Mouse (Mus musculus) layer of hippocampus, postnatal 14 days (tissue): Measurements from ENCODE around the gene Cfap43. TPM values are rescaled to one million over a fixed set of nuclear protein-coding genes. Genes with fewer than 3 reads are reported as not detected.
"Not testable (repeated sequence)": the region's sequence is repeated elsewhere in the genome, so short reads cannot be mapped to it uniquely, and the experiment has no call there.

Source experiments
- DNase-seq, 2 experiments: peaks; one replicate each; pipeline ENCODE4 v3.0.0; 2021 to 2022; ENCODE audit warnings: low spot score in 2 of 2, mixed read lengths in 1 of 2
- total RNA-seq, 2 experiments: library from RNA; stranded (reverse); gene quantifications; 2 replicates each; pipeline ENCODE4 v1.2.3; 2021

The Cfap43 gene
- total RNA-seq, 2 experiments from 2014 or later, result 1.5 to 4.8 TPM

DNA sequence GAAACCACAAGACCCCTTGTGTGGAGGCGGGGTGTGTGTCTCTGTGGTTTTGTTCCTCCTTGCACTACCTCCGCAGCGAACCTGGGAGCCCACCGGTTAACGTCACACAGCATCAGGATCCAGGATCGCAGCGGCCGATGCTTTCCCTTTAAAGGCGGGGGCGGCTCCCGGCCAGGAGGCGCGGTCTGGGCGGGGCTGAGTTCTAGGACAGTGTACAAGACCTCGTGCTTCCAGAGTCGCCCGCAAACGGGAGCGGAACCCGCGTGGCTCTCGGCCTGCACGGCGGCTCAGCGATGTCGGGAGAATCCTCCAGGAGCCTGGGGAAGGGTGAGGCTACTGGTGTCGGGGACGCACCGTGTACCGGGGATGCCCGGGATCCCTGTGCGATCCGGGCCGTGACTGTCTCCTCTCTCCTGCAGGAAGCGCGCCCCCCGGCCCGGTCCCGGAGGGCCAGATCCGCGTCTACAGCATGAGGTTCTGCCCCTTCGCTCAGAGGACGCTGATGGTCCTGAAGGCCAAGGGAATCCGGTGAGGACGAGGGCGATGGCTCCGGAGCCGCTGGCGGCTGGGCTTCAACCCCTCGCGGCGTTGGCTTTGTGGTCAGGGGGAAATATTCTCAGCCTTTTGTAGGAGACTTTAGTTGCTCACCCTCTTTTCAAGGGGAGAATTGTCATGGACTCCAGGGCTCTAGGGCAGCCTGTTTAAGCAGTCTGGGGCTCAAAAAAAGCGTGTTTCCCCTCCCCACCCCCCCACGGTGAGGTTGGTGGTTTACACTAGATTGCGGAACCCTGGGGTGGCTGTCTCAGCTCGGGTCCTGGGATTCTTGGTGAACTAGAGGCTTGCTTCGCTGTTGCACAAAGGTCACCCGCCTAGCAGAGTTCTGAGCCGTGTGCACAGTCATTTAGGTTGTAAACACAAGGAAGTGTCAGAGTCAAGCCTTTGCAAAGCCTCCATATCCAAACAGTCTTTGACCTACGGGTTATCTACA is 64.0 kb downstream of the Cfap43 start, which contains the start of gene Gsto1:
Gene Gsto1 (plus strand): TSS at position 175 of the 988 bp plus-strand sequence.
- peak; percentile 82 to 89 for DNase-seq

DNA sequence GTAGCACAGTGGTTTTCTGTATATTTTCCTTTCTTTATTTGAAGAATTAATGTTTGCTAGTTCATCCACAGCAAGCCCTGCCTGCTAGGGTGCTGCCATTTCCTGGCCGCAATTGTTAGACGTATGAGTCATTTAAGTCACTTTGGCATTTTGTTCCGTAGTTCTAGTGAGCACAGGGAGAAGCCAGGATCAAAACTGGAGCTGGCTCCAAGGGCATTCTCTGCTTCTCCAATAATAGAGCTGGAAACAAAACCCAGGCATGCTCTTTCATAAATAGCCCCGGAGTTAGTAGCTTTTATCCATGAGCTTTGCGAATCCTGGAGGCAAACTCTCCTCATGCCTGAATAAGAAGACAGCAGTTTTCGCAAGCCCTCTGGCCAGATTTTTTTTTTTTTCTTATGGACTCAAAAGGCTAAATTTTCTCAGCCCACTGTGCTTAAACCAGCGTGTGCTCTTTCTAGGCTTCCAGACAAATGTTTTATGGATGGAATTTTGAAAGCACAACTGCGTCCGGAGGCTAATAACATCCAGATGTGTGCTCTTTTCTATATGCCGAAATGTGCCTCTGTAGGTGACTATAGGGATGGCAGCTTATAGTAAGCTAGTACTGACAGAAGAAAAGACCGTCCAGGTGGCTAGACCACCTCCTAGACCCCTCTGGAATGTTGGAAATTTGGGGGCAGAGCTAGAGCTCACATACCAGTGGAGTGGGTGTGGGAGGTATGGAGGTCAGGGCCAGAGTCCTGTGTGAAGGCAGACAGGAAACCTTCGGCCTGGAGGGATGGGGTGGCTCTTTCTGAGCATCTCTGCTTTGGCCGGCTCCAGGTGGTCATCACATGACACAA is 64.9 kb downstream of the Cfap43 start:
- DNase-seq, result no peak

DNA sequence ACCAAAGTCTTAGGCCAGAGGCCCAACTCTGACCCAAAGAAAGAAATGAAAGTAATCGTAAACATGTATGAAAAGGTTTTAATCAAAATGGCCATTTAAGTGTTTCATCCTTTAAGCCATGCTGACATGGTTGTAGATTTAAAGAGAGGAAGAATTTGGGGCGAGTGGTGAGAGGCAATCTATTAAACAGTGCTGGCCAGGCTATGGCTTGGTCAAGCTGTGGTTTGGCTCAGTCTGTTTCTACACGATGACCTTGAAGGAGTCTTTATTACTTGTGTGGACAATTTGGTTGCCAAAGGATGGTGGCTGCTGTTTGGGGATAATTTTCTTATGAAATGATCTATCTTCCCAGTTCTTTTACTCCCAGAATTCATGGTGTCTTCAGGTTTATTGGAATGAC is 66.0 kb downstream of the Cfap43 start:
- DNase-seq, result no peak

DNA sequence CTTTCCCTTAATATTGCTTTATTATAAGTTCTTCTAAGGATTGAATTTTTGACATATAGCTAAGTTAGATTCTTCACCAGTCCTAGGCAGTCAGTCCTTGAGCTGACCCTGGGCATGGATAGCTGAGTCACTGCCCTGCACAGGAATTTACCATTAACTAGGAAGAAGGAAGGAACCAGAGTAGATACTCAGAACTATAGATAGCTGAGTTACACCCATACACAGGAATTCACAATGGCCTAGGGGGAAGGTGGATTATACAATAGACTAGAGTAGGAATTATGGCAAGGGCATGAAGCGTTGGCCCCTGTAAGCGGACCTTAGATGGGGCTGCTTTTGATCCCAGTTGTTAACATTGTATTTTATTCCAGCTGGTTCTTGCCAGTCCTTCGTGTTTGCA is 67.0 kb downstream of the Cfap43 start:
- not testable (repeated sequence) for DNase-seq

DNA sequence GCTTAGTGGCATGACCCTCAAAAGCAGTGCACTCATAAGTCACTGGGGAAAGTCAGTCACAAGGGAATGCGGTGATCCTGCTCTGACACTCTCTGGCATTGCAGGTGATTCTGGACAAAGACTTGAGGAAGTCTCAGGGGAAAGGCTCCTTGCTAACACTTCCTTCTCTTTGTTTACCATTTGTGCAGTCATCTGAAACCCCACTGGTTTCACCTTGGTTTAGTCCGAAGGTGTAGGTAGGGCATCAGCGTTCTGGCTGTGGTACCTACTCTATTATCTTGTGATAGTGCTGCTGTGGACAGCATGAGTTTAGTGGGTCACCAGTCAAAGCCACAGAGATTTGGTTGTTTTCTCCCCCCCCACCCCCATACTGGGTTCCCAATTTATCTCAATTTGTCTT is 69.4 kb downstream of the Cfap43 start:
- no peak for DNase-seq

DNA sequence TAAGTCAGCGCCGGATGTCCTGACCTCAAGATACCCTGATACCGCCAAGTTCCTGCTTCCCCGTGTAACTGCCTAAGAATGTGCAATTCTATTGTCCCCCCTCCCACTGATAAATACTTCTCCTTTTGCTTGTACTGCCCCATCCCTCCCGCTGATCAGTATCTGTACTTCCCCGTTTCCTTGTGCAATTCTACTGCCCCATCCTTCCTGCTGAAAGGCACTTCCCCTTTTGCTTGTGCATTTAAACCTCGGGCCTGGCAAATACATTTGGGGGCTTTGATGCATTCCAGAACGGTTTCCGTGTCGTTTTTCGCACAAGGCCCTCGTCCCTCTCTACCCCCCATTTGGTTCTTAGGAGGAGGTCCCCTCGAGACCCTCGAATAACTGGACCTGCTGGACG is 77.9 kb downstream of the Cfap43 start:
- not testable (repeated sequence) for DNase-seq

DNA sequence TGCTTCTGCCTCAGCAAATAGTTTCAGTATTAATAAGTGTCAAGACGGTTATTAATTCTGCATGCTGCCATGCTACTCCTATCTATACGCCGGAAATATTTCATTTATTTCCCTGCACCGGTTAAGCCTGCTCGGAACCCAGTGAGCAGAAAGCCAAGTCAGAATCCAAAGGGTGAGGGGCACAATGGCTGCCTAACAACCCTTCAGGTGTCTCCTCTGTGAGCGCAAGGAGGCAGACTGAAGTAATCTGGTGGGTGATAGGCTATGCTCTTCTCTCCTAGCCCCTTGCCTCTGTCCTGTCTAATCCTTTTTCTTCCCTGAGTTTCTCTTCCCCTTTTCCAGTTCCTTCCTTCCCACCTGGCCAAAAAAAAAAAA is 81.6 kb downstream of the Cfap43 start:
- DNase-seq, result no peak

DNA sequence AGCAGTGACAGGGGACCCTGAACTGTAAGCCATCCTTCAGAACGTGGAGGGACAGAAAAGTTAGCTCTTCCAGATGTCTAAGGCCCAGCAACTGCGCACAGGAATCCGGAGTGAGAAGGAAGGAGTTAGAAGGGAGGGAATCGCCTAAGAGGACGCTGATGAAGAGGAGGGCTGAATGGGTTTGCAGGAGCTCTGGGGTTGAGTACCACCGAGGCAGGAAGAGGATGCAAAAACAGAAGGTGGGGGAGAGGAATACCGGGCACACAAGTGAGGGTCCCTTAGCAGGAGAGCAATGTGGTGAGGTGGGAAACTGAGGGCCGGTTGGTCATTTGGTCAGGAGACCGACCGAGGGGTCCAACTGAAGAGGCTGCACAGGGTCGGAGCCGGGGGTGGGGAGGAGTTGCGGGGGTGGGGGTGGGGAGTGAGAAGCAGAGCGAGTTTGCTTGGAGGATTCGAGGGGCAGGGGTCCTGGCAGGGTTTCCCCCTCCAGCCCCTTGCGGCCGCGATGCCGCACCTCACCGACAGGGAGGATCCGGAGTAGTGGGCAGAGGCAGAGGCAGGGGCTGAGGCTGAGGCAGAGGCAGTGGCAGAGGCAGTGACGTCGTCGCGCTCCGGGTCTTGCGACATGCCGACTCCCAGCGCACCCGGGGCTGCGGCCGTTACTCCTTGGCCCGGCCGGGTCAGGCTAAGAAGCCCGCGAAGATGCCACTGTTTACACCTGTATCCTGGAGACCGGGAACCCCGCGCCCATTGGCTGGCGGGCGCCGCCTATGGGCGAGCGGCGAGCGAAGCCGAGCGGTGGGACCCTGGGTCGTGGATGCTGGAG is 82.2 kb downstream of the Cfap43 start:
- peak; percentile 55 to 58 for DNase-seq

DNA sequence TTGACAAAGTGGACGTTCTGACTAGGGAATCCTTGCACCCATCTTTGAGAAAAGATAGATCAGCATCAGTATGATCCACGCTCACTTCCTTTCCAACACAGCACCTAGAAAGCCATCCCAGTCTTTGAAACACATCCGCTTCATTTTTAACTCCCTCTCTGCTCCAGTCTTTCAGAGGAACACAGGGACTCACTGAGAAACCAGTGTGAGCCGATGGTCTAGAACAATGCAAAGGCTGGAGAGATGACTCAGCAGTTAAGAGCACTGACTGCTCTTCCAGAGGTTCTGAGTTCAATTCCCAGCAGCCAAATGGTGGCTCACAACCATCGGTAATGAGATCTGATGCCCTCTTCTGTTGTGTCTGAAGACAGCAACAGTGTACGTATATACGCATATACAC is 83.3 kb downstream of the Cfap43 start:
- DNase-seq, result no peak

DNA sequence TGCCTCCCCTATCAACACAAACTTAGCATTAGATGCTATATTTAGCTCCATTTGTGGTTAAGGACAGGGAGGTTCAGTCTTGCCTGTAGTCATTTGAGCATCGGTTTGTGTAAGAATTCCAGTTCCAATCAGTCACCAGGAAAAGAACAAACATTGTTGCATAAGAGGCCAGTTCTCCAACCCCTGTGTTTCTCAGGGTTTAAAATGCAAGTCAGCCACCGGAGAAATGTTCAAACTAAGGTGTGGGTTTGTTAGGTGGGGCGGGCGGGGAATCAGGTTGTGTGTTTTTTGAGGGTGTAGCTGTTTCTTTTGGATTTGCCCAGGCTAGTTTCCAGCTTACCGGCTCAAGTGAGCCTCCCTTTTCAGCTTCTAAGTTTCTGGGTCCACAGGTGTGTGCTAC is 84.5 kb downstream of the Cfap43 start:
- DNase-seq, result no peak

DNA sequence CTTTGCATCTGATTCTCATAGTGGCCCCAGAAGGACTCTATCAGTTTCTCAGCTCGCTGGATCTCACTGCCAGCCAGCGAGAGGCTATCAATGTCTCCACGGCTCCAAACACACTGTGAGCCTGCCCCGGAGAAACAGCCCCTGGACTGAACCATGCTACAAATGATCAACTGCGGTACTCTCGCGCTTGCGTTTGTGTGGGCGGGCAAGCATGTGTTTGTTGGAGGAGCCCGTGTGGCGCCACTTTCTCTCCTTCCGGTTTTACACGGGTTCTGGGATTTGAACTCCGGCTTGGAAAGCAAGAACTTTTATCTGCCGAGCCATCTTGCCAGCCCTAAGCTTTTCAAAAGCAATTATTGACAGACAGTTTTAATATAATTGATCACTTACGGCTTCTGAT is 86.8 kb downstream of the Cfap43 start:
- DNase-seq, result no peak

DNA sequence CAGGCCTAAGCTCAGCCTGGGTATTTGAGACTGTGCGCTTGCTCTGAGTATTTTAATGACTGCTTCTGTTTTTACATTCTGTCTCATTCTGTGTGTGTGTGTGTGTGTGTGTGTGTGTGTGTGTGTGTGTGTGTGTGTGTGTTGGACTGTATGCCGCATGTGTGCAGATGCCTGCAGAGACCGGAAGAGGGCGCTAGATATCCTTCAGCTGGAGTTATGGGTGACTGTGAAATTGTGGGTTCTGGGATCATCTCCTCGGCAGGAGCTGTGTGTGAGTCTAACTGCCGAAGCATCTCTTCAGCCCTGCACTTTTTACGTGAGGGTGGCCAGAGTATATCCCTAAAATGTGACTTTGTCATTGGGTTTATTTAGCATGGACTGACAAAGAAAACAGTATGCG is 88.0 kb downstream of the Cfap43 start:
- no peak for DNase-seq

DNA sequence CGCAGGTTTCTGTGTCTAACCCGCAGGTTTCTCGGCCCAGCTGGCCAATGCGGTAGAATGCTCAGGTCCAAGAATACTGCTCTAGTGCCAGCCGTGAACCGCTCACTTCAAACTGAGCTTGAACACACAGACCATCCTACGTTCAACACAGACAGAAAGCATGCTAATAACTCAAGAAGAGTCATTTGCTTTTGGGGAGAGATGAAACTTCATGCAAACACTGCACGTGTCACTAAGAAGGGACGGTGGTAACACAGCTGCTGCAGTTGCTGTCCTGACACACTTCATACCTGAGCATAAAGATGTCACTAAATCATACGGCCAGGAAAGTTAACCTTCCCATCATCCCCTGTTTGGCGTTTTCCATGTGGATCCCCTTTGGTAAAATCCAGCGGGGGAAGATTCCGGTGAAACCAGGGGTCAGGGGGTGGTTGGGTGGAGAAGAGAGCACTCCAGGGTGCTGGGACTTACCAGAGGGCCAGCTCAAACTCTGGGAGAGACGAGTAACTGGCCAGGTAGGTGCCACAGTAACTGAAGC is 89.1 kb downstream of the Cfap43 start:
- no peak for DNase-seq

DNA sequence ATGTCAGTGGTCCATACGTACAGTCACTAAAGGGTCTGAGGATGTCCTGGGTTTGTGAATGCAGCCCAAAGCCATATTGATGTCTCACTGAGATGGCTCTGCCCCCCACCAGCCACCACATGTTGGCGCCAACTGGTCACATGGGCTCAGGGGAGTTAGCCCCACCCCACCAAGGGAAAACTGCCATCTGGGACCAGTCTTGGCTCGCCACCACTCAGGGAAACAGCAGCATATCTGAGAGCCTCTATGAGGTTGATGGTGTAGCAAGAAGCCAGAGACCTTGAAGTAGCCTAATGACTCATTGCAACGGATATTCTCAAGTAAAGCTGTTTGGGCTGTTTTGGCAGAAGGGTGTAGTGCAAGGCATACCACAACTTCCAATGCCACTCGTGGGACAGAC is 95.1 kb downstream of the Cfap43 start:
- DNase-seq, result no peak

DNA sequence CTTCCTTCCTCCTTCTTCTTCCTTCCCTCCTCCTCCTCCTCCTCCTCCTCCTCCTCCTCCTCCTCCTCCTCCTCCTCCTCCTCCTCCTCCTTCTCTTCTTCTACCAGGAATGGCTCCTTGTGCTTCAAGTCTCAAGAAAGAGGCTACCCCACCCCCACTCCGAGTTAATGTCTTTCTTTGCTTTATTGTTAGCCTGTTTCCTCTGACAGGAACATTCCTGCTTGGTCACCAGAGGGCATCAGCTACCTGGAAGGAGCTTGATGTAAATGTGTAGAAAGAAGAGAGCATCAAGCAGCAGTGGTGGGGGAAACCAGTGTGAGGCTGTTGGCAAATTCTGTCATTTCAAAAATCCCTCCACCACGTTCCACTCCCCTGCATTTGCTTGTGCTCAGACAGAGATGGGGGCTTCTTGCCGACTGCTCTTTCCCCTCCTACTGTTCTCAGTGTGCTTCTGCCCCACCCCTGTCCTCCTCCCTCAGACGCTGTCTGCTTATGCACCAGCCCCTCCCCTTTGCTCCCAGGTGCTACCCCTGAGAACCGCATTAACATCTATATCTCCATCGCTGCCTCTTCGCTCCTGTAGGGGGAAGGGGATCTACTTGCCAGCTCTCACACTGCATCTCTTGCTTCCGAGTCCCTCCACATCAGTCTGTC is 96.8 kb downstream of the Cfap43 start:
- no peak for DNase-seq

DNA sequence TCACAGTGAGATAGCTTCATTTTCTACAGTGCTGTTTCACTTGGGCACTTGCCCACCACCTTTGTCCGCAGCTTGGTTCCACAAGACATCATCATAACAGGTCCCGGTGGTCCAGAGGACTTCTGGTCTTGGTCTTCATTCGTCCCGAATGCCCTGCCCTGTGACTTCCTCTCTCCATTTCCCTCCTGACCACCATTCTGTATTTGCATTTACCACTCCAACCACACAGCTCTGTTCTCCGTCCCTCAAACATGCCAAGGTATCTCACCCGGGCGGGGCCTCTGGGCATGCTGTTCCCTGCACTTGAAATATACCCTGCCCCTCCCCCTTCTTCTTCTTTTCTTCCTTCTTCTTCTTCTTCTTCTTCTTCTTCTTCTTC is 97.6 kb downstream of the Cfap43 start:
- DNase-seq, result no peak

DNA sequence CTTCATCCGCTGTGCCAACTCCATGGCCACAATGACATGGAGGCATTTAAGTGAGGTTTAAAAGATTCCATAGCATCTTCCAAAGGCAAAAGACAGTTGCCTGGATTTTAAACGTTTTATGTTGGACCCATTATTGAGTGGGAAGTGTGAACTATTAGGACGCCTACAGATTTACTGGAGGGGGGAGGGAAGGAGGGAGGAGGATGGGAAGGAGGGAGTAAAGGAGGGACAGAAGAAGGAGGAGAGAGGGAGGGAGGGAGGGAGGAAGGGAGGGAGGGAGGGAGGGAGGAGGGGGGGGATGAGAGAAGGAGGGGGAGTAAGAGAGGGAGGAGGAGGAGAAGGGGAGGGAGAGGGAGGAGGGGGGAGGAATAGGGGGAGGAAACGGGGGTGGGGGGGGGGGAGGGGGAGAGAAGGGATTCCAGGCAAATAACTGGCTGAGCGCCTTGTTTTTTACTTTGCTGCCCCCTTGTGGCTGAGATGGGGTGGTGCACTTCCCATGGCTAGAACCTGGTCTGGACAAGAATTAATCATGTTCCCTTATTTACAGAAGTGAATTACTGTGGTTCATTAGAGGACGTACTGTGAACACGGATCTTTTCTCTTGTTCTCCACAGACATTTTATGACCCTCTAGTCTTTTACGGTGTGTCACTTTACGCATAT is 98.1 kb downstream of the Cfap43 start:
- DNase-seq, result peak; percentile 71 to 81

DNA sequence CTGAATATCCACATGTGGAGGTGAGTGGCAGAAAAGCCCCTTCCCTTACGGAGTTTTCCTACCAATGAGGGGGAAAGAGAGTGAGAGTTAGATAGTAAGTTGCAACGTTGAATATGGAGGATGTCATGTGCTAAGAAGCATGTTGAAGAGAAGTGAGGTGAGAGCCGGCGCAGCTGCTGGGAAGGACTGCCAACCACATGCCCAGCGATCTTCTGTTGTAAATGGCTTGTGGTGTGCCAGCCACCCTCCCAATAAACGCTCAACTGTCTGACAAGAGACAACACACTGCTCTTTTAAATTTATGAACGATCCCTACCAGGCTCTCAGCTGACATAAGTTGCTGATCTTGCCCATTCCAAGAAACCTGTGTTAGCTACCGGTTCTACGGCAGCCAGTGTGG is 101.4 kb downstream of the Cfap43 start:
- DNase-seq, result peak in 1 of 2 experiments; percentile 27

DNA sequence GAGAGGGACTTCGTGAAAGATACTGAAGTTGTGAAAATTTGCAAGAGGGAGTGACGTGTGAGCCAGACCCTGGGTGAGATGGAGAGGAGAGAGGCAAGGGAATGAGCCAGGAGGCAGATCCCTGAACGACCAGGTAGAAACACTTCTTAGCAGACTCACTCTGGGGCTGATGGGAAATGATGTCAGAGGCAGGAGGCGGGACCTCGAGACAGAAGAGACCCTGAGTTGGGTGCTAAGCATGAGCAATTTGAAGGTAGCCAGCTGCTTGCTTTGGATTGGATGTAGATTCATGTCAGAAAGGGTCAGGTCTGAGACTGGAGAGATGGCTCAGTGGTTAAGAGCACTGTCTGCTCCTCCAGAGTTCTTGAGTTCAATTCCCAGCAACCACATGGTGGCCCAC is 104.4 kb downstream of the Cfap43 start:
- no peak for DNase-seq

DNA sequence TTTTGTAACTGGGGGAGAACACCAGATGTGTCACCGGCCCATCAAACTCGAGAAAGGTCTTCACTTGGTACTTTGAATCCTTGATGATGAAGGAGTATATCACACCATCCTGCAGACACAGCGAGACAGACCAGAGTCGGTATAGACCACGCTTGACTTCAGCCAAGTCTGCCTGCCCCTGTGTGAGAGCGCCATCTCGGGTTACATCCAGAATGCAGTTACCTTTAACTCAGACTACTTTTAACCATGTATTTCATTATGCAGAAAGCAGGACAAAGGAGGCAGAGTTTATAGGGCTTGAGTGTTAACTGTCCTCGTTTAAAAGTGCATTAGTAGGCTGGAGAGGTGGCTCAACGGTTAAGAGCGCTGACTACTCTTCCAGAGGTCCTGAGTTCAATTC is 107.0 kb downstream of the Cfap43 start:
- DNase-seq, result no peak
